Mouse (Mus musculus): ENCODE data around the gene Shank2. TPM values are rescaled to one million over a fixed set of nuclear protein-coding genes. Genes with fewer than 3 reads are reported as not detected.

The Shank2 gene
- total and polyA plus RNA-seq, 3 experiments = not detected

- no peak for TF ChIP-seq PAX5 (IDR thresholded peaks at IDR 0.05; ENCODE audit: low read length)
- TF ChIP-seq MAFK (IDR thresholded peaks at IDR 0.05; ENCODE audit: insufficient replicate concordance, low read length) = peak; percentile 30; the same call in 1 of the 2 replicates
- no peak for DNase-seq (ENCODE audit: extremely low read depth)
- dilution Hi-C loops (cut with MboI; ENCODE audit: extremely low pct_ligation_motif_present, extremely low pct_unique_long_range_greater_than_20kb, low sequenced_read_pairs) = no loop called here
- peaks cover 80% of the 10 kb centered on the region for H3K27me3 ChIP-seq (replicated peaks)
- no peaks in the 10 kb centered on the region for H3K36me3 ChIP-seq (replicated peaks in 1 of 2; ENCODE audit: control insufficient read depth in 1 of 2, insufficient read depth in 1 of 2, low read length in 1 of 2)
- no peaks in the 10 kb centered on the region for H3K9me3 ChIP-seq (replicated peaks; ENCODE audit: low read length)
- H3K4me1 ChIP-seq (ENCODE audit: control insufficient read depth in 1 of 2, insufficient read depth in 2 of 2) = no peaks in the 10 kb centered on the region
- H3K4me3 ChIP-seq (replicated peaks in 1 of 3; ENCODE audit: low read depth in 2 of 3, low read length in 2 of 3, poor library complexity in 1 of 3) = no peak overlapping the region
- H3K27ac ChIP-seq (ENCODE audit: insufficient read depth, low read depth) = no peak overlapping the region
- no peak overlapping the region for H3K9ac ChIP-seq (ENCODE audit: insufficient read depth, low read depth)
- in situ Hi-C loops (cut with MboI; ENCODE audit: low pct_ligation_motif_present, low pct_unique_long_range_greater_than_20kb, low sequenced_read_pairs) = no loop called here
- H3K4me2 ChIP-seq (ENCODE audit: insufficient read depth, low read depth, poor library complexity, severe bottlenecking) = no peak overlapping the region
- no peaks in the 10 kb centered on the region for H3K79me2 ChIP-seq (replicated peaks; ENCODE audit: control insufficient read depth, extremely low read depth, insufficient read depth, poor library complexity, severe bottlenecking)
These were observed 256.6 kb downstream of the Shank2 start for GRCm38 (mm10) chr7:144258332-144258731.

GRCm38 (mm10) chr7:144262666-144263065, 260.9 kb downstream of the Shank2 start:
- Histone ChIP-seq H3K4me3 (replicated peaks in 1 of 3; ENCODE audit: low read depth in 2 of 3, low read length in 2 of 3, poor library complexity in 1 of 3) (no peak overlapping the region), H3K4me1 (ENCODE audit: control insufficient read depth in 1 of 2, insufficient read depth in 2 of 2) (no peaks in the 10 kb centered on the region), H3K9me3 (replicated peaks; ENCODE audit: low read length) (no peaks in the 10 kb centered on the region), H3K36me3 (replicated peaks in 1 of 2; ENCODE audit: control insufficient read depth in 1 of 2, insufficient read depth in 1 of 2, low read length in 1 of 2) (no peaks in the 10 kb centered on the region), H3K27me3 (replicated peaks) (peaks cover 77% of the 10 kb centered on the region), H3K9ac (ENCODE audit: insufficient read depth, low read depth) (no peak overlapping the region), H3K79me2 (replicated peaks; ENCODE audit: control insufficient read depth, extremely low read depth, insufficient read depth, poor library complexity, severe bottlenecking) (no peaks in the 10 kb centered on the region), H3K4me2 (ENCODE audit: insufficient read depth, low read depth, poor library complexity, severe bottlenecking) (no peak overlapping the region), H3K27ac (ENCODE audit: insufficient read depth, low read depth) (no peak overlapping the region)
- in situ Hi-C loops (cut with MboI; ENCODE audit: low pct_ligation_motif_present, low pct_unique_long_range_greater_than_20kb, low sequenced_read_pairs) = no loop called here
- DNase-seq (ENCODE audit: extremely low read depth) = no peak
- dilution Hi-C loops (cut with MboI; ENCODE audit: extremely low pct_ligation_motif_present, extremely low pct_unique_long_range_greater_than_20kb, low sequenced_read_pairs) = no loop called here
- no peak for TF ChIP-seq E2F4 (IDR thresholded peaks at IDR 0.05; ENCODE audit: insufficient replicate concordance, low read depth, low read length)
- TF ChIP-seq MAZ (IDR thresholded peaks at IDR 0.05; ENCODE audit: low read depth, low read length) = no peak
- no peak for TF ChIP-seq RAD21 (IDR thresholded peaks at IDR 0.05; ENCODE audit: low read depth, low read length)
- no peak for TF ChIP-seq RCOR1 (conservative IDR thresholded peaks at IDR 0.05; ENCODE audit: low read depth, low read length)
- TF ChIP-seq EP300 (IDR thresholded peaks at IDR 0.05; ENCODE audit: low read length) = no peak
- no peak for TF ChIP-seq MEF2A (IDR thresholded peaks at IDR 0.05; ENCODE audit: borderline replicate concordance, low read depth, low read length)
- TF ChIP-seq BHLHE40 (IDR thresholded peaks at IDR 0.05; ENCODE audit: low read depth, low read length) = no peak
- no peak for TF ChIP-seq TCF12 (IDR thresholded peaks at IDR 0.05; ENCODE audit: low read depth, low read length)
- no peak for TF ChIP-seq ZMIZ1 (IDR thresholded peaks at IDR 0.05; ENCODE audit: low read depth, low read length)
- no peak for TF ChIP-seq KAT2A (IDR thresholded peaks at IDR 0.05; ENCODE audit: insufficient replicate concordance, low read length)
- no peak for TF ChIP-seq CTCF (conservative IDR thresholded peaks at IDR 0.05 in 1 of 2, IDR thresholded peaks at IDR 0.05 in 1 of 2; ENCODE audit: low read depth in 2 of 2, low read length in 2 of 2)
- no peak for TF ChIP-seq MYC (IDR thresholded peaks at IDR 0.05; ENCODE audit: low read depth, low read length)
- no peak for TF ChIP-seq USF2 (conservative IDR thresholded peaks at IDR 0.05; ENCODE audit: low read depth, low read length)
- no peak for TF ChIP-seq NRF1 (IDR thresholded peaks at IDR 0.05; ENCODE audit: low read depth, low read length)
